Mouse (Mus musculus): Measurements from ENCODE around the gene Galnt9. TPM values are rescaled to one million over a fixed set of nuclear protein-coding genes. Genes with fewer than 3 reads are reported as not detected.

Gene Galnt9
- total and polyA plus RNA-seq, 3 experiments = 0.05 TPM; not detected in 2

DNA sequence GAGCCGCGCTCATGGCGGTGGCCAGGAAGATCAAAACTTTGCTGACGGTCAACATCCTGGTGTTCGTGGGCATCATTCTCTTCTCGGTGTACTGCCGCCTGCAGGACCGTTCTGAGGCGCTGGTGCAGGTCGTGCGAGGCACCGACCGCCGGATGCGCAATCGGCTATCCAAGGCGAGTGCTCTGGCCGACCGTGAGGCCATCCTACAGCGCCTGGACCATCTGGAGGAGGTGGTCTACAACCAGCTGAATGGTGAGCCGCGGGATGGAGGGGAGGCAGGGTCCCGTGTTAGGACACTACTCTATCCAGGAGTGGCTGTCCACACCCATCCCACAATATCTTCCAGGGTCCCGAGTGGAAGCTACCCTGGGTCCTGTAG is 525 bp downstream of the Galnt9 start:
- DNase-seq (ENCODE audit: low spot score) (no peak), ATAC-seq (ENCODE audit: extremely low read depth, insufficient number of reproducible peaks, low FRiP score, poor library complexity, severe bottlenecking) (no peak)
- TF ChIP-seq TAL1 (conservative IDR thresholded peaks at IDR 0.05; ENCODE audit: low read depth, low read length) = no peak
- TF ChIP-seq CTCF (IDR thresholded peaks at IDR 0.05; ENCODE audit: low read depth, low read length) = no peak
- no peak for TF ChIP-seq GATA2 (IDR thresholded peaks at IDR 0.05; ENCODE audit: borderline replicate concordance, low read depth, low read length)
- TF ChIP-seq GATA1 (IDR thresholded peaks at IDR 0.05; ENCODE audit: borderline replicate concordance, low read length) = no peak
- TF ChIP-seq POLR2AphosphoS5 (IDR thresholded peaks at IDR 0.05; ENCODE audit: insufficient replicate concordance, low read depth, low read length) = no peak
- H3K9me3 ChIP-seq (replicated peaks) = peaks cover 3% of the 10 kb centered on the region; the same call in 1 of the 2 replicates
- no peaks in the 10 kb centered on the region for H3K36me3 ChIP-seq (replicated peaks)
- peaks cover 1% of the 10 kb centered on the region; the same call in 1 of the 2 replicates for H3K4me1 ChIP-seq (ENCODE audit: insufficient read depth, low read depth, low read length)
- peaks cover 8% of the 10 kb centered on the region for H3K27me3 ChIP-seq (ENCODE audit: insufficient read depth, low read length)
- H3K4me3 ChIP-seq (ENCODE audit: low read depth, low read length) = no peak overlapping the region

DNA sequence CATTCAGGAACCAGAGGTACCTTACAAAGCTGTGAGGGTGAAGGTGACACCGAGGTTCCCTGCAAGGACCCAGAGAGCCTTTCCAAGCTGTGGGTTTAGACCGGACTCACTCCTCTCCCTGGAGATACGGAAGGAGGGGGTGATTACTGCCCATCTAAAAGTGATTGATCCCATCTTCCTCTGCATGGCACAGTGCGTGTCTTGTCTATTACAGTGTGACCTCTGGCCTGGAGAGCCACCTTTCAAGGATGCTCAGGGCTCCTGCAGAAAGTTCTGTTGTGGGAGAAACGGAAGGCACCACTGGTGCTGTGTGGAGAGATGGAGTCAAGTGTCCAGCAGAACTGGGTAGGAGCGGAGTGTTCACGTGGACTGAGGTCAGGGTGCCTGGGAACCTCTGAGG is 1.2 kb downstream of the Galnt9 start:
- DNase-seq (ENCODE audit: low spot score) (no peak), ATAC-seq (ENCODE audit: extremely low read depth, insufficient number of reproducible peaks, low FRiP score, poor library complexity, severe bottlenecking) (no peak)
- H3K27me3 ChIP-seq (ENCODE audit: insufficient read depth, low read length) = peaks cover 8% of the 10 kb centered on the region
- peaks cover 3% of the 10 kb centered on the region; the same call in 1 of the 2 replicates for H3K9me3 ChIP-seq (replicated peaks)
- no peak overlapping the region for H3K4me3 ChIP-seq (ENCODE audit: low read depth, low read length)
- no peaks in the 10 kb centered on the region for H3K36me3 ChIP-seq (replicated peaks)
- TF ChIP-seq TAL1 (conservative IDR thresholded peaks at IDR 0.05; ENCODE audit: low read depth, low read length) (no peak), GATA1 (IDR thresholded peaks at IDR 0.05; ENCODE audit: borderline replicate concordance, low read length) (no peak), POLR2AphosphoS5 (IDR thresholded peaks at IDR 0.05; ENCODE audit: insufficient replicate concordance, low read depth, low read length) (no peak), CTCF (IDR thresholded peaks at IDR 0.05; ENCODE audit: low read depth, low read length) (no peak), GATA2 (IDR thresholded peaks at IDR 0.05; ENCODE audit: borderline replicate concordance, low read depth, low read length) (no peak)
- H3K4me1 ChIP-seq (ENCODE audit: insufficient read depth, low read depth, low read length) = peaks cover 4% of the 10 kb centered on the region; the same call in 1 of the 2 replicates

DNA sequence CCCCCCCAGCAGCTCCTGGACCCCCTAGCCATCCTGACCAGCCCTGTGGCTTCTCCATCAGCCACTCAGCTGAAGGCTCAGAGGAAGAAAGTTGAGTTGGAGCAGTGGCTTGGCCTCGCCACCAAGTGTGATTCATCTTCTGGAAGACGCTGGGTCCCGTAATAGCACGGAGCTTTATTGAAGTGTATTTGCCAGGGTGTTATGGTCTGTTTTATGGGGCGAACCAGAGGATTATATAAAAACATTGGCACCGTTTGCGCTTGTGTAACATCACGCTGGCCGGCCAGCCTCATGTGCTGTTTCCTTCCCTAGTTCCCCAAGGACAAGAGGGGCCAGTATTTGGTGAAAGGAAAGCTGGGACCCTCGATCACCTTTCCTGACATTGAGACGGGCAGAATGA is 2.0 kb downstream of the Galnt9 start:
- H3K9me3 ChIP-seq (replicated peaks) = peaks cover 3% of the 10 kb centered on the region; the same call in 1 of the 2 replicates
- TF ChIP-seq GATA2 (IDR thresholded peaks at IDR 0.05; ENCODE audit: borderline replicate concordance, low read depth, low read length) (no peak), TAL1 (conservative IDR thresholded peaks at IDR 0.05; ENCODE audit: low read depth, low read length) (no peak), CTCF (IDR thresholded peaks at IDR 0.05; ENCODE audit: low read depth, low read length) (no peak), POLR2AphosphoS5 (IDR thresholded peaks at IDR 0.05; ENCODE audit: insufficient replicate concordance, low read depth, low read length) (no peak), GATA1 (IDR thresholded peaks at IDR 0.05; ENCODE audit: borderline replicate concordance, low read length) (no peak)
- H3K4me1 ChIP-seq (ENCODE audit: insufficient read depth, low read depth, low read length) = peaks cover 4% of the 10 kb centered on the region; the same call in 1 of the 2 replicates
- DNase-seq (ENCODE audit: low spot score) (no peak), ATAC-seq (ENCODE audit: extremely low read depth, insufficient number of reproducible peaks, low FRiP score, poor library complexity, severe bottlenecking) (no peak)
- no peak overlapping the region for H3K4me3 ChIP-seq (ENCODE audit: low read depth, low read length)
- H3K36me3 ChIP-seq (replicated peaks) = no peaks in the 10 kb centered on the region
- H3K27me3 ChIP-seq (ENCODE audit: insufficient read depth, low read length) = peaks cover 10% of the 10 kb centered on the region

DNA sequence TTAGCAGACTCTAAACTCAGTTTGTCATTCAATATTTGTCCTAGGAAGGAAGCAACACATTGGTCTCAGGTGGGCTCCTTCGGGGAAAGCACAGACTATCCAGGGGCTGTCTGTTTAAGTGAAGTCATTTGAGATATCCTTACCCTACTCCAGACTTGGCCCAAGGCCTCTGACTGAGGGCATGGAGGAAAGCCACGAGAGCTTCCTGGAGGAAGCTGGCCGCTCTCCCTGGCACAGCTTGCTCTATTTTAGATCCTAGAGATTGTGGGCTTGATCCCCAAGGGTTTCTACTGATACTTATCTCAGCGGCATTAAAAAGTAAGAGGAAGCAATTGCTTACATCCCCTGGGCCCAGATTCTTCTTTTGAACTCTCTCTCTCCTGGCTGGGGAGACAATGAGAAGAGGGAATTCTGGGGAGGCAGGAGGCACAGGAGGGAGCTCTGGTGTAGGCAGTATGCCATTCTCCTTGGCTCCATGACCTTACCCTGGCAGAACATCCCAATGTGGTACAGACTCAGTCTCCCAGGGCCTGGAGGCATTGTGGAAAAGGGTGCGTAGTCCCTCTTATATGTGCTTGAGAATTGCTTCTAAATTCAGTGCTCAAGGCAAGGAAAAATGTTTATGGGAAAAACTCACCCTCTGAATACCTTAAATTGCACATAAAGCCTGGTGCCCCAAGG is 2.7 kb downstream of the Galnt9 start:
- no peak for DNase-seq (ENCODE audit: low spot score)
- TF ChIP-seq TAL1 (conservative IDR thresholded peaks at IDR 0.05; ENCODE audit: low read depth, low read length) = no peak
- no peak for TF ChIP-seq POLR2AphosphoS5 (IDR thresholded peaks at IDR 0.05; ENCODE audit: insufficient replicate concordance, low read depth, low read length)
- TF ChIP-seq GATA2 (IDR thresholded peaks at IDR 0.05; ENCODE audit: borderline replicate concordance, low read depth, low read length) = no peak
- no peak for TF ChIP-seq GATA1 (IDR thresholded peaks at IDR 0.05; ENCODE audit: borderline replicate concordance, low read length)
- TF ChIP-seq CTCF (IDR thresholded peaks at IDR 0.05; ENCODE audit: low read depth, low read length) = no peak
- Histone ChIP-seq H3K27me3 (ENCODE audit: insufficient read depth, low read length) (peaks cover 11% of the 10 kb centered on the region), H3K4me1 (ENCODE audit: insufficient read depth, low read depth, low read length) (peaks cover 4% of the 10 kb centered on the region; the same call in 1 of the 2 replicates), H3K9me3 (replicated peaks) (peaks cover 3% of the 10 kb centered on the region; the same call in 1 of the 2 replicates), H3K36me3 (replicated peaks) (no peaks in the 10 kb centered on the region), H3K4me3 (ENCODE audit: low read depth, low read length) (no peak overlapping the region)
- no peak for ATAC-seq (ENCODE audit: extremely low read depth, insufficient number of reproducible peaks, low FRiP score, poor library complexity, severe bottlenecking)

DNA sequence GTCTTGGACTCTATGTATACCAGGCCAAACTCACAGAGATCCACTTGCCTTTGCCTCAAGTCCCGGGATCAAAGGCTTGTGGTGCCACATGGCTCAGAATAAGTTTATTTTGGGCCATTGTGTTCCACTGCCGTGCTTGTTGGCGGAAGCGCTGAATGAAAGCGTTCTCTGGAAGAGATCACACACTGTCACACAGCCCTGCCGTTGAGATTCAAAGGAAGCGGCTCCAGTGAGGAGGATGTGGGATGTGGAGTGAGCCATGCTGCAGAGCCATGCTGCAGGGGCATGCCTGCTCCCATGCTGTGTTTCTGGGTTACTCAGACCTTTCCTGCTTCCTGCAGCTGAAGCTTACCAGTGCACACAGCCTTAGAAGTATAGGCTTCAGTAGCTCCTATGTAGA is 4.3 kb downstream of the Galnt9 start:
- DNase-seq (ENCODE audit: low spot score) (no peak), ATAC-seq (ENCODE audit: extremely low read depth, insufficient number of reproducible peaks, low FRiP score, poor library complexity, severe bottlenecking) (no peak)
- Histone ChIP-seq H3K4me1 (ENCODE audit: insufficient read depth, low read depth, low read length) (peaks cover 4% of the 10 kb centered on the region; the same call in 1 of the 2 replicates), H3K36me3 (replicated peaks) (no peaks in the 10 kb centered on the region), H3K9me3 (replicated peaks) (peaks cover 3% of the 10 kb centered on the region; the same call in 1 of the 2 replicates), H3K4me3 (ENCODE audit: low read depth, low read length) (no peak overlapping the region), H3K27me3 (ENCODE audit: insufficient read depth, low read length) (peaks cover 11% of the 10 kb centered on the region)
- TF ChIP-seq TAL1 (conservative IDR thresholded peaks at IDR 0.05; ENCODE audit: low read depth, low read length) (no peak), POLR2AphosphoS5 (IDR thresholded peaks at IDR 0.05; ENCODE audit: insufficient replicate concordance, low read depth, low read length) (no peak), GATA1 (IDR thresholded peaks at IDR 0.05; ENCODE audit: borderline replicate concordance, low read length) (no peak), GATA2 (IDR thresholded peaks at IDR 0.05; ENCODE audit: borderline replicate concordance, low read depth, low read length) (no peak), CTCF (IDR thresholded peaks at IDR 0.05; ENCODE audit: low read depth, low read length) (no peak)

DNA sequence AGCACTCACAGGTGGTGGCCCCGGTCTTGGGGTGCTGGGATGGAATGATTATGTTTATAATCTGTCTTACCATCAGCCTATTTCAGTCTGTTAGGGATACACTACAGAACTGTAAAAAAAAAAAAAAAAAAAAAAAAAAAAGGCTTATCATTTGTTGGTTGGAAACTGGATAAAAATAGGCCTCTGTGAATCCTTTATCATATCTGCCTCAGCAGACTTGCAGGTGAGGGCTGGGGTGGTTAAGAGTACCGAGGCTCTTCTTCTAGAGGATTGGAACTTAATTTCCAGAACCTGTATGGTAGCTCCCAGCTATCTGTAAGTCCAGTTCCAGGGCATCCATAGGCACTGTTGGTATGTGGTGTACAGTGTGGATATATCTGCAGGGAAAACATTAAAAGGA is 6.0 kb downstream of the Galnt9 start:
- Histone ChIP-seq H3K9me3 (replicated peaks) (no peaks in the 10 kb centered on the region), H3K4me1 (ENCODE audit: insufficient read depth, low read depth, low read length) (peaks cover 4% of the 10 kb centered on the region; the same call in 1 of the 2 replicates), H3K36me3 (replicated peaks) (no peaks in the 10 kb centered on the region), H3K4me3 (ENCODE audit: low read depth, low read length) (no peak overlapping the region), H3K27me3 (ENCODE audit: insufficient read depth, low read length) (peaks cover 11% of the 10 kb centered on the region)
- DNase-seq (ENCODE audit: low spot score) = no peak
- no peak for ATAC-seq (ENCODE audit: extremely low read depth, insufficient number of reproducible peaks, low FRiP score, poor library complexity, severe bottlenecking)
- TF ChIP-seq CTCF (IDR thresholded peaks at IDR 0.05; ENCODE audit: low read depth, low read length) (no peak), GATA1 (IDR thresholded peaks at IDR 0.05; ENCODE audit: borderline replicate concordance, low read length) (no peak), GATA2 (IDR thresholded peaks at IDR 0.05; ENCODE audit: borderline replicate concordance, low read depth, low read length) (no peak), TAL1 (conservative IDR thresholded peaks at IDR 0.05; ENCODE audit: low read depth, low read length) (no peak), POLR2AphosphoS5 (IDR thresholded peaks at IDR 0.05; ENCODE audit: insufficient replicate concordance, low read depth, low read length) (no peak)

All from G1E (cell line).